Mouse (Mus musculus) gastrocnemius, postnatal 25 days (tissue): ENCODE data around the gene Ylpm1. TPM values are rescaled to one million over a fixed set of nuclear protein-coding genes. Genes with fewer than 3 reads are reported as not detected.

Experiments used
- DNase-seq: peaks from one replicate; pipeline ENCODE4 v3.0.0; 2022
- long read RNA-seq, 2 experiments: library from polyadenylated mRNA; stranded (forward); transcript quantifications; one replicate each; pipeline ENCODE4 v2.0.0; 2021
- total RNA-seq, 2 experiments: library from RNA; stranded (reverse); gene quantifications; 1 replicate in 1 of 2; 2 replicates in 1 of 2; pipeline ENCODE4 v1.2.3; 2021

Gene Ylpm1
- total RNA-seq: 10 to 100 TPM; 15.8 to 16.5 TPM
- long read RNA-seq, experiment 1: 0 reads
- long read RNA-seq, experiment 2, partial matches to known transcripts: 0 of 2 reads
- long read RNA-seq, experiment 2, other reads (novel, unspliced or antisense): 2 of 2 reads

DNA sequence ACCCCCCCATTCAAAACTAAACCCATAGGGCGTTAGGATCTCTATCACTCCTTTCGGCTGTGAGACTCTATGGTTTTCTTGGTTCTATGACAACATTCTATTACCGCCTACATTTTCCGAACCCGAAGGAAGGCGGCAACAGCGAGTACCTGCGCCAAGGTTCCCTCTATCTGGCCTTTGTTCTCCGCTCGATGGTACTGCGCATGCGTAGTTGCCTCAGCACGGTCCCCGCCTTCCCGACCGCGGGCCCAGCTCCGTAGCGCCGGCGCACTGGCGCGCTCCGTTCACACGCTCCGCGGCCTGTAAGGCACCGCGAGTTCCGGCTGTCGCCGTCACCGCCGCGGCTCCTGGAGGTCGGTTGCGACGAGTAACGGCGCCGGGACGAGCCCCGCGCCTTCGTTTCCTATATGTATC lies at the start of gene Ylpm1:
Gene Ylpm1 (plus strand): TSS at position 239 of the 414 bp plus-strand sequence.
- peak; percentile 96 for DNase-seq

DNA sequence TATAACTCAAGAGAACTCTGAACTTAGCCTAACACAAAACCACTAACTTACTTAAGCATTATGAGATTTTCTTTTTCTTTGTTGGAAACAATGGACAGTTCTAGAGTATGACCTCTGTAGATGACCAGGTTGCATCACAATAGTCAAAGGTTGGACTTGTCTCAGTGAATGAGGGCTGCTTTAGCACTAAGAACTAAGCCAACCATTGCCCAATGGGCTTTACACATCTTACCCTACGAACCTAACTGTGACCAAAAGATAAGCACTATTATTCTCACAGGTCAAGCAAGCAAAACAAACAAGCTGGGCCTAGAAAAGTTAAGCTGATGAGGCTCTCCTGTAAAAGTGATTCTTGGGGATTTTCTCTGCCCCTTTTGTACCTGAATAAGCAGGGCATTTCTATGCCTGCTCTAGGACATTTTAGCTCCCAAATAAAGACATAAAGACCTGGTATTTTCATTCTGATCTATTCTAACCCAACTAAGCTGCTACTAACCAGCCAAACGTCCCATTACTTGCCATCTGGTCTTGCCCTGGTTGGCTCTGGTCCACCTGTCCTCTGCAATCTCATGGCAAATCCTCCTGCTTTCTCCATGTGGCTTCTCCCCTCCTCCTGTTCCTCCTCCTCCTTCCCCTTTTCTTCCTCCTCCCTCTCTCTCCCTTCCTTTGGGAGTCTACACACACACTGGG lies 48.1 kb upstream of the Ylpm1 start:
- DNase-seq: no peak

DNA sequence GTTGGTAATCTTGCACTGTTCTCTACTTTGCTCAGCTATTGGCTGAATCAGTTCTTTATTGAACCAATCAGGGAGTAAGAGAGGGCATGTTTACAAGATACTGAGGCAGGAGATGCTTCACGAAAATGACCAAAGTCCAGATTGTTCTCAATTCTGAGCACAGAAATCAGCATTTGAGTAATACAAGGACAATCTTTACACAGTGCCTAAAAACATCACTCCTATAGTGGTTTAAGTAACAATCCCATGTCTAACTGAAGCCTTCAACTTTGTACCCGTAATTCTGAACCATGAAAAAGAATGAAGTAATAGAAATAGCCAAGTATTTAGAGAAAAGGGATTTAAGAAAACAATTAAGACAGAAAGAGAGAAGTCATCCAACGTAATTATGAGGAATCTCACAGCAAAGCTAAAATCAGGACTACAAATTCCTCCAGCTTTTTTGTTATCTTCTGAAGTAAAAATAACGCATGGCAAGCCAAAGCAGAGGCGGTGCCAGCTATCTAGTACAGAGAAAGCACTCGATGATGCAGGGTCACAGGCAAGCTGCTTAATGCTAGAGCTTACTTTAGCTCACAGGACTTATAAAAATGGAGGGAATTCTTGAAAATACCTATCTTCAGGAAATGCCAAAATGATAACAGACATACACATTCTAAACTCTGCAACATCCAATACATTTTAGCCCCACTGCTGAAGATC lies 47.4 kb upstream of the Ylpm1 start:
- DNase-seq: no peak

DNA sequence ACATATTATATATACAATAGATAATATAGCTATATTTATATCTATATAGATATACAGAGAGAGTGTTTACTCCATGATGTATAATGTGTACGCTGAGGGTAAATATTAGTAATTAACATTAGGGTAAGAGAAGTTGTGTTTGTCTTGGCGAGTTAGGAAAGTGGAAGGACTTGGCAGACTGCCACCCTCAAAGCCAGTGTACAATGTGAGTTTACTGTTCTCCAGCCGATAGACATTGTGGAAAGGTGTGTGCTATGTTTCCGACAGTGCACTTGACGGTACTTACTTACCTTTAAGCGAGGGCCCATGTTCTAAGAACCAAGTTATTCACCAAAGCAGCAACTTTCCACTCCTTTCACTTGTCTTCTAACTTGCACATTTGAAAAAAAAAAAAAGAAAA lies 45.4 kb upstream of the Ylpm1 start:
- no peak for DNase-seq

DNA sequence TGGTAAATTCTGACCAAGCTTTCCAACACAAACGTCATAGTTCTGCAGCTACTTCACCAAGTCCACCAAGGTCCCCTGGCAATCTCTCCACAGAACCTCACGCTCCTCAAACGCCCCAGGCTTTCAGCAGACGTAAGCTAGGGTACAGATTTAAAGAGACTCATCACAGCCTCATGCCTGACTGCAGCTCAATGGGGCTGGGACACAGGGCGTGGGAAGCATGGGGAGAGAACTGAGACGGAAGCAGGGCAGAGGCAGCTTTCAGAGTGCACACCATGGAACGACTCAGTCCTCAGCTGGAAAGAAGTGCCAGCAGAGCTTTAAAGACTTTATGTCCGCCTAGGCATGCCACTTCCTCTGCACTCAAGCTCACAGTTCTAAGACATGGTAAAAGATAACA lies 44.6 kb upstream of the Ylpm1 start:
- no peak for DNase-seq

DNA sequence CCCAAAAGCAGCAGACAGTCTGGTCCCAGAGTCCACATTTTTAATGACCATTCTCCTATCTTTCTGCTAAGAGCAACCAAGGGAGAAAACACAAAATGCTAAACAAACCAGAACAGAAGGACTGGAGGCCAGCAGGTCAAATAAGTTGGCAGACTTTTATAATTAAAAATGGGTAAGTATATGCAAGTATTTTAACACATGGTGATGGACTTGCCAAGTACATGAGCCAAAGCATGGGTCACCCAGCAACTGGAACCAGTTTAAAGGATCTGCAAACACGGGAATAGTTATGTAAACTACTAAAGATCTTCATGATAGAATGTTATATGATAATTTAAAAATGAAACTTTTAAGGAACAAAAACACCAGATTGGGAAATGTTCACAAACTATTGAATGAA lies 43.8 kb upstream of the Ylpm1 start:
- no peak for DNase-seq

DNA sequence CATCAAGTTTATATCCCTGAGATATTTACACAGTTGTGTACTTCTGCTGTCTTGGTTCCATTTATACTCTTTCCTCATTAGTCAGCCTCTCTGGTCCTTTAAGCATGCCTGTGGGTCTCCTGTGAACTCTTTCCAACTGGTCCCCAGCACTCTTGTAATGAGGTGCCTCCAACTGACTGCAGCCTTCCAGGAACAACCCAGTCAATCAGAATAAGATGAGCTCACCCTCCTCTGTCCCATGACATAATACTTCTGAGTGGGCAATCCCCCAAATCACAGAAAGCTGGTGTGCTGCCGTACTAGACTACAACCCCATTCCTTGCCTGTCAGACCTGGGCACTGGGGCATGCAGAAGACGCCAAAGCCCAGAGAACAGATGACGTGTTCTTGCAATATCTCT lies 39.8 kb upstream of the Ylpm1 start:
- no peak for DNase-seq

DNA sequence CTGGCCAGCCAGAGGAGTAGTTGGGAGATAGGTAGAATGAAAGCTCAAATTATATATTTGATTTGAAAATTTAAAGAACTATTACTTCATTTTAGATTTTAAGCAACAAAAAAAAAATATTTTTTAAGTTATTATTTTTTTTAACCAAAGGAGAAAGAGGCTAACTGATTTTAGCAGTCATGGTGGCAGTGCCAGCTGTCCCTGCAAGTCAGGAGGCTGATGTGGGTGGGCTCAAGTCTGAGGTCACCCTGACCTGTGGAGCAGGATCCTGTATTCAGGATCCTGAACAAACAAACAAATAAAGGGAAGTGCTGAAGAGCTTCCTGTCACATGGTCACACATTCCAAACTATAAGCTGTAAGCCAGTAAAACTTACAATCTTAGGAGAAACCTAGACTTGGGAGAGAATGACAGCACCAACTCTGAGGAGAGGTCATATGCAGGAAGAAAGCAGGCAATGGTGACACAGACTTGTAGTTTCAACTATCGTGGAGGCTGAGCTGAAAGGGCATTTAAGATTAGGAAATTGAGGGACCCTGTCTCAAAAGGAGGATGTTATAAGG lies 37.2 kb upstream of the Ylpm1 start:
- DNase-seq: no peak

DNA sequence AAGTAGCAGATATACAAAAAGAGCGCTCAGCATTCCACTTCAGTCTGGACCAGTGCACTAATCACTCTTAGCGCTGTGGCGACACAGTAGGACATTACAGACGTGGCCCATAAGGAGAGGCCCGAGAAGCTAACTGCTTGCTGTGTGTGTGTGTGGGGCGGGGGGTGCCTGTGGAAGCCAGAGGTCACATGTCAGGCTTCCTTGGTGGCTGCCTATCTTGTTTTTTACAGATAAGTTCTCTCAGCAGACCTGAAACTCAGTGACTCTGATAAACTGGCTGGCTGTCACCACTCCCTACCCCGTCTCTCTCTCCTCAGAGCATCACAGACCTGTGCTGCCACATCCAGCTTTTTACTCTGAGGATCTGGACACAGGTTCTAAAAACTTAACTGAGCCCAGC lies 33.5 kb upstream of the Ylpm1 start:
- no peak for DNase-seq

DNA sequence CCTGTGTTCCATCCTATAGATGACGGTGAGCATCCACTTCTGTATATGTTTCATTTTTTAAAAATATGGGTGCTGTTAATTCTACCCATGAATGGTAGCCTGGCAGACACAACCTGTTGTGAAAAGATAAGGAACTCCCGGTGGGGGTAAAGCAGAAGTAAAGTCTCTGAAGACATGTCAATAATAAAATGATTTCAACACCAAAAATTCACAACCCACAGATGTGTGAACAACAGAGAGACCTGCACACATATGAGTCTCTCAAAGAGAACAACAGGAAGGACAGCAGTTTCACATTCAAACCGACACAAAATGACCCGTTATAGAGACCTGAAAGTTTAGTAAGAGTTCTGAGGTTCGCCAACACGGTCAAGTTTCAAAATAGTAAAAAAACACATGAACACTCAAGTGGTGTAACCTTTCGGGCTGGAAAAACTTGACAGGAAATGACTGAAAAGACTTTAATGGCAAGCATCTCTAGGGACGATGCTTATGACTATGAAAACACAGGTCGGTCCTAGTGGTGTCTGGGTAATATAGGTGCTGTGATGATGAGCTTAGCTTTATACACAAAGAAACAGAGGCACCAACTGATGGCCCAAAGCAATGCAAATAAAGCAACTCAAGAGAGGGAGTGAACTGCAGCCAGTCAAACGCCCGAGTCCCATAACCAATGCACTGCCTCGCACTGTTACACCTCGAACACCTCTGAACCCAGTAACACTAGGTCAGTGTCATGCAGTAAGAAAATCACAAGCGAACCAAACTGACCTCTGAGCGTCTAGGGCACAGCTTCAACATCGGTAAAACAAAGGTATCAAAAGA lies 27.1 kb upstream of the Ylpm1 start:
- DNase-seq: no peak

DNA sequence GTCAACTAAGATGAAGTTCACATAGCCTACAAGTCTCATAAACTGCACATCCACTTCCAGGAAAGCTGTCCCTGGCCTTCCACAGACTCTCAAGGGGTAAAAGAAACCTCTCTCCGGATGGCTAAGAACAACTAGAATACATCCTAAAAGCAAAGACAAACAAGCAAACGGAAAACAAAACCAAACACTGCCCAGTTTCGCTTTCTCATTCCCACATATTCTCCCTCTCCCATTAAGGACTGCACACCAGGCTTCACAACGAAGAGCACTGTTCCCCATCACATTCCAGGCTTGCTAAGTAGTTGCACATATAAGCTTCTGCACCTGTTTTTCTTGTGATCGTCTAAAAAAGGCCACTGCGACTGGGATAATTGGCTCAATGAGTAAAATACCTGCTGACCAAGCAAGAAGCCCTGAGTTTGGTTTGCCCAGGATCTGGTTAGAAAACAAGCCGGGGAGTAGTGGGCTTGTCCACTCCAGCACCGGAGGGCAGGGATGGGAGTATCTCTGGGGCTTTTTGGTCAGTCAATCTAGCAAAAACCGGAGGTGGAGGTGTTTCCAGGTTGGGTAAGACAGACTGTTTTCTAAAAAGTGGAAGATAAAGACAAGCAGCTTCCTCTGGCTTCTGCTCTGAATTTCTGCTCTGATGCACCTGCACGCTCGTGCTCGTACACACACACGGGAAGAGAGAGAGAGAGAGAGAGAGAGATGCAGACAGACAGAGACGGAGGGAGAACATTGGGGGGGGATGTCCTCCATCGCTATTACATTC lies 26.3 kb upstream of the Ylpm1 start:
- no peak for DNase-seq

DNA sequence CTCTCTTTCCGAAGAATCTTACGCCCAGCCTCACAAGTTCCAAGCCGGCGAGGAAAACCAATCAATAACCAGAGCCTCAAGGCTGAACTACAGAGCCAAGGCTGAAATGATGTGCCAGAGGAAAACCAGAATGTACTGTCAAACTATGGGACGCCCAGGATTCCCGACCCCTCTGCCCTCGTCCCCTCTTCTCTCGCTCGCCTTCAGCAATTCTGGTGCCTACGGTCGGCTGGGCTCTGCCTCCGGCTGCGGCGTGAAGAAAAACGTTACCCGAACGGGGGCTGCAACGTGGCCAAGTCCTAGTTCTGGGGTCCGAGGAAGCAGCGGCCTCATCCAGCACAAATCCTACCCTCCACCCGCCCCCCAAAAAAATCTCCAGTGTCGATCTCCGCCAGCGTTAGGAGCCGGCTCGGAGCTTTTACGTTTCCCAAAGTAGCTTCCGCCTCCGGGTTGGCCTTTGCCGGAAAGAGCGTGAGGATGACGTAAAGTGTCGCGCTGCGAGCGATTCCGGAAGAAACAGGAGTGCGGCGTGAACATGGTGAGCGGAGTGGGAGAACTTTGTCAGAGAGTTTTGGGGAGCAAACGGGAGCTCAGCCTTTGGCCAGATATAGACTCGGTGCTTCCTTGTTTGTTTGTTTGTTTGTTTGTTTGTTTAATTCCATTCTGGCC lies 25.6 kb upstream of the Ylpm1 start, which contains the start of the genes Fcf1 and Arel1:
Gene Fcf1 (plus strand): TSS at position 470 of the 669 bp plus-strand sequence.
Gene Arel1 (minus strand): TSS at position 473 of the 669 bp plus-strand sequence.
- DNase-seq: peak; percentile 84

DNA sequence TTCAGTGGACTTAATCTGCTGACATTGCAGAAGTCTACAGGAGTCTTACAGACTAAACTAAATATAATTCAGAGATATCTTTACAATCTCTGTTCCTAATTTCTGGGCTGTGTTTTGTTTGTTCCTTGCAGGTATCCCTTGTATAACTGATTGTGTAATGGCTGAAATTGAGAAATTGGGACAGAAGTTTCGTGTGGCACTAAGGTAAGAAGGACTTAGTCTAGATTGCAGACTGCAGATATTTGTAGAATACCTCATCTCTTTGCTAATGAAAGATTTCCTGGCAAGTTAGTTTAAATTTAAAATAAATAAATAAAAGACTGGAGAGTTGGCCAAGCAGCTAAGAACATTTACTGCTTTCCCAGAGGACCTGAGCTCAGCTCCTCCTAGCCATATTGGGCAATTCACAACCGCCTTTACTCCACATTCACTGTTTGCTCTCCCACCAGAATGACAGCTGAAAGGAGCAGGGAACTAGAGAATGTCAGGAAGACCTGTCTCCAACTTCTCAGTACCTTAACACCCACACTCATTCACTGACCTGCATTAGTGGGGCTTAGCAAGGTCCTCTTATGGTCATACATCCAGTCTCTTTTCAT lies 16.8 kb upstream of the Ylpm1 start:
- DNase-seq: no peak

DNA sequence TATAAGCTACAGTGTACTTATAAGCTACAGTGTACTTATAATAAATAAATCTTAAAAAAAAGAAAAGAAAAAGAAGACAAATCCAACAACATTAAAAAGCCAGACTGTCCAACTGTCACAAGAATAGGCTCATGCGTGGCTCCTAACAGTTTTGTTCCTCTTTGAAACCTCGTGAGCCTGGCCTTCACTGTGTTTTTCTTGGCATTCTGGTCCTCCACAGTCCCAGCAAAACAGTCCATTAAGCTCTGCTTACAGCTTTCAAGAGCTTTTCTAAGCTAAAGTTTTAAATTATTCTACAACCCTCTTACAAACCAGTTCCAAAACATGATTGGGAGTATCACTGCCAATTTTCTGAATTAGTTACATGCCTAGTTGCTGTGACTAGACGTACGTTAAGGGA lies 6.7 kb upstream of the Ylpm1 start:
- no peak for DNase-seq

DNA sequence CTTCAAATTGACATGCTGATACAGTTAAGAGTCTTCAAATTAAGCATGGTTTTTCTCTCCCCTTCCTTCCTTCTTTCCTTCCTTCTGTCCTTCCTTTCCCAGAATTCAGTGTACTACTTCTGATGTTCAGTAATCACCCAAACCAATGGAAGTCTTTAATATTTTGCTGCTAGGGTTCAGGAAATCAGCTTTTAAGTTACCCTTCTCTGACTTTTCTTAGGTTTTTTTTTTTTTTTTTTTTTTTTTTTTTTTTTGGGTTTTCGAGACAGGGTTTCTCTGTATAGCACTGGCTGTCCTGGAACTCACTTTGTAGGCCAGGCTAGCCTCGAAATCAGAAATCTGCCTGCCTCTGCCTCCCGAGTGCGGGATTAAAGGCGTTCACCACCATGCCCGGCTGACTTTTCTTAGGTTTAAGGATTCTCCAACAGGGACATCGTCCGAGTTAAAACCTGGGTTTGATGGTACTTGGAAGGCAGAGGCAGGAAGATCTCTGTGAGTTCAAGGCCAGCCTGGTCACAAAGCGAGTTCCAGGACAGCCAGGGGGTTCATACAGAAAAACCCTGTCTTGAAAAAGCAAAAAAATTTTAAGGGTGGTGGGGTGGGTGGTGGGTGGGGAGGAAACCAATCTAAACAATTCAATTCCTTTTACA lies 884 bp upstream of the Ylpm1 start:
- DNase-seq: no peak

DNA sequence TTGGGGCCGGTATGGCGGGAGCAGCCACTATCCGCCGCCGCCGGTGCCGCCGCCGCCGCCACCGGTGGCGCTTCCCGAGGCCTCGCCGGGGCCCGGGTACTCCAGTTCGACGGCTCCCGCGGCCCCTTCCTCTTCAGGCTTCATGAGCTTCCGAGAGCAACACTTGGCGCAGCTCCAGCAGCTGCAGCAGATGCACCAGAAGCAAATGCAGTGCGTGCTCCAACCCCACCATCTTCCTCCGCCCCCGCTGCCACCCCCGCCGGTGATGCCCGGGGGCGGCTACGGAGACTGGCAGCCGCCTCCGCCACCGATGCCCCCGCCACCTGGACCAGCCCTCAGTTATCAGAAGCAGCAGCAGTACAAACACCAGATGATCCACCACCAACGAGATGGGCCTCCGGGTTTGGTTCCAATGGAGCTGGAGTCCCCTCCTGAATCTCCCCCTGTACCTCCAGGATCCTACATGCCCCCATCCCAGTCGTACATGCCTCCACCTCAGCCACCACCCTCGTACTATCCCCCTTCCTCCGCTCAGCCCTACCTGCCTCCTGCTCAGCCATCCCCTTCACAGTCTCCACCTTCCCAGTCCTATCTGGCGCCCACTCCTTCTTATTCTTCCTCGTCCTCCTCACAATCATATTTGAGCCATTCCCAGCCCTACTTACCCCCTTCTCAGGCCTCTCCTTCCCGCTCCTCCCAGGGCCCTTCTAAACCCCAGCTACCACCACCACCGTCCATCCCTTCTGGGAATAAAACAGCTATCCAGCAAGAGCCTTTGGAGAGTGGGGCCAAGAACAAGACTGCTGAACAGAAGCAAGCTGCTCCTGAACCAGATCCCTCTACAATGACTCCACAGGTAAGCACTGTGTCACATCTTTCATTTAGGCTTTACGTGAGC lies 629 bp downstream of the Ylpm1 start:
- DNase-seq: peak; percentile 52

DNA sequence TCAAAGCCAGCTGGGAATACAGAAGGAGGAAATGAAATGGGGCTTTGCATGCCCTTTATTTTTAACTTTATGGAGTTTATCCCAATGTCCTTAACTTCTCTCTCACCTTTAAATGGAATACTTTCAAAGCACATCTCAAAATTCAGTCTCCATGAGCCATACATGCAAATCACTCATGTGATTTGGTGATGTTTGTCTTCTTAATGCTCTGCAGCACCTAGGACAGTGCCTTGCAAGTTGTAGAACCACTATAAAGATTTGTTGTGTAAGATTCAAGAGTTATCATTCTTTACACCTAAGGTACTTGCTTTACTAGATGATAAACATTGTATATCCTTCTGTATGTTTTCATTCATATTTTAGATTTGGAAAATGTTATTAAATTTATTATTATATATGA lies 2.9 kb downstream of the Ylpm1 start:
- no peak for DNase-seq

DNA sequence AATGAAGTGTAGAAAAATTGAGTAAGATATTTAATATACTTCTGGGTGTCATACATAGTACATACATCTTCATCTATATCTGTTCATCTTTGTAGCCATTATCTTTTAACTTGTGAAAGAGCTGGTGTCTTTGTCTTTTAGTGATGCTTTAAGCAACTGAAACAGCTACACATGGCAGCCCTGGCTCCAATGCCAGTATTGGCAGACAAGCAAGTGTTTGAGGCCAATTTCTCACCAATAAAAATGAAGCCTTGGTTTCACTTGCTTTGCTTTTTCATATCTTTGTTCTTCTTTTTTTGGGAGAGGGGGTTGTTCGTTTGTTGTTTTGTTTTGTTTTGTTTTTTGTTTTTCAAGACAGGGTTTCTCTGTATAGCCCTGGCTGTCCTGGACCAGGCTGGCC lies 10.1 kb downstream of the Ylpm1 start:
- no peak for DNase-seq

DNA sequence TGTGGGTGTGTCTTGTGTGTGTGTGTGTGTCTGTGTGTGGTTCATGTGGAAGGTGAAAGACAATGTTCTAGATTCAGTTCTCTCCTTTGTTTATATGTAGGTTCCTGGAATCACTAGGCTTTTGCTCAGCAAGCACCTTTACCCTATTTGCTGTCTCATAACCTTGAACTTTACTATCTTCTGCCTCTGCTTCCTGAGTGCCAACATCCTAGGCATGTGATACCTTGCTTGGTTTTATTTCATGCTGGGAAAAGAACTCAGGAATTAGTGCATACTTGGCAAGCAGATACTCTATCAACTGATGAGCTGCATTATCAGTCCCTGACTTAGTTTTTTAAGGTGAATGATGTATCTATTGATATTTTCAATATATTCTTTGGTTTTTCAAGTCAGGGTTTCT lies 10.9 kb downstream of the Ylpm1 start:
- no peak for DNase-seq
